Mouse (Mus musculus) stomach, postnatal 0 days (tissue): ENCODE data around the gene Itpk1.

Experiments
- CTCF ChIP-seq: IDR thresholded peaks from 2 replicates; pipeline ENCODE4 v1.5.1; 2016; ENCODE audit warnings: antibody characterized with exemption, low read depth, mild to moderate bottlenecking, moderate library complexity
- EP300 ChIP-seq: optimal IDR thresholded peaks from 2 replicates; pipeline ENCODE3; 2016; ENCODE audit warnings: antibody characterized with exemption

DNA sequence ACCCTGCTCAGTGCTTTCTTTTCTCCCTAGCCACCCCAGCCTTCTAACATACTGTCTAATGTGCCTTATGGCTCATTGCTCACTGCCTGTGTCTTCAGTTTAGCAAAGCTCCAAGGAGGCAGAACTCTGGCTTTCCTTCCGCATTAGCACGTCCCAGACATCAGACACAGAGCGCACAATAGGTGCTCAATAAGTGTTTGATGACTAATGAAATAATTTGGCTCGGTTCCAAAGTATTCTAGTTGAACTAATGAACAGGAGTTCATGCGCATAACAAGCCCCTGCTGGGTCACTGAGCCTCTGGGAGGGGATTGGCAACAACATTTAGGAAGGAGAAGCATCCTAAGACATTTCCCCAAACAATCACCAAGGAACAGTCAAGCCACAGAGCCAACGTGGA is 152.7 kb downstream of the Itpk1 start:
- TF ChIP-seq CTCF, result no peak
- no peak for TF ChIP-seq EP300
